Mouse (Mus musculus) midbrain, embryonic 14.5 days (tissue): ENCODE data around the gene Egflam. TPM values are rescaled to one million over a fixed set of nuclear protein-coding genes. Genes with fewer than 3 reads are reported as not detected.

Experiments used
- ATAC-seq: fragments of 200-750 bp; cut with Nextera tagmentation; 2 replicates; pipeline ENCODE4 v1.8.0; 2017; ENCODE audit warnings: moderate number of reproducible peaks, moderate library complexity; ENCODE audit not compliant: low FRiP score, low TSS enrichment
- DNase-seq: peaks from one replicate; pipeline ENCODE4 v3.0.0-alpha.2; 2015
- H3K27ac ChIP-seq: fragments of 300-500 bp; sonication (generic); replicated peaks from 2 replicates; pipeline ENCODE4 v1.5.1; 2014; ENCODE audit warnings: mild to moderate bottlenecking, low read depth, low read length, moderate library complexity
- H3K27me3 ChIP-seq: fragments of 300-500 bp; sonication (generic); 2 replicates; pipeline ENCODE4 v1.6.1; 2014; ENCODE audit warnings: low read length, control low read depth, mixed read lengths; ENCODE audit not compliant: control insufficient read depth, insufficient read depth
- H3K36me3 ChIP-seq: fragments of 300-500 bp; sonication (generic); 2 replicates; pipeline ENCODE4 v1.6.1; 2014; ENCODE audit warnings: low read length, control low read depth; ENCODE audit not compliant: control insufficient read depth, insufficient read depth
- H3K4me1 ChIP-seq: fragments of 300-500 bp; sonication (generic); 2 replicates; pipeline ENCODE4 v1.6.1; 2014; ENCODE audit warnings: mild to moderate bottlenecking, antibody characterized with exemption, low read length, control low read depth; ENCODE audit not compliant: control insufficient read depth, insufficient read depth
- H3K4me2 ChIP-seq: fragments of 300-500 bp; sonication (generic); 2 replicates; pipeline ENCODE4 v1.6.1; 2014; ENCODE audit warnings: mild to moderate bottlenecking, low read length, moderate library complexity
- H3K4me3 ChIP-seq: fragments of 300-500 bp; sonication (generic); replicated peaks from 2 replicates; pipeline ENCODE4 v1.5.1; 2014; ENCODE audit warnings: low read depth, low read length
- H3K9ac ChIP-seq: fragments of 300-500 bp; sonication (generic); replicated peaks from 2 replicates; pipeline ENCODE4 v1.6.1; 2014; ENCODE audit warnings: mild to moderate bottlenecking, low read length, moderate library complexity
- H3K9me3 ChIP-seq: fragments of 300-500 bp; sonication (generic); 2 replicates; pipeline ENCODE4 v1.6.1; 2016; ENCODE audit warnings: low read length, control low read depth, mixed read lengths; ENCODE audit not compliant: control insufficient read depth
- WGBS: fragments of 180-500 bp; shearing (Covaris S2); extraction: QIAGEN DNeasy Blood & Tissue Kit; methylation state at CpG from one replicate; pipeline ENCODE4 v1.1.7; 2014; 5-methylcytosine and 5-hydroxymethylcytosine counted together
- polyA plus RNA-seq: library from polyadenylated mRNA; unstranded; fragments of >200 nt; fragmentation: Nextera tagmentation; extraction: Ambion mirVana; gene quantifications from 2 replicates; pipeline ENCODE4 v1.2.1, GENCODE M21; 2014

The Egflam gene
- polyA plus RNA-seq, 1 experiment from 2014 or later = 8.4 TPM

DNA sequence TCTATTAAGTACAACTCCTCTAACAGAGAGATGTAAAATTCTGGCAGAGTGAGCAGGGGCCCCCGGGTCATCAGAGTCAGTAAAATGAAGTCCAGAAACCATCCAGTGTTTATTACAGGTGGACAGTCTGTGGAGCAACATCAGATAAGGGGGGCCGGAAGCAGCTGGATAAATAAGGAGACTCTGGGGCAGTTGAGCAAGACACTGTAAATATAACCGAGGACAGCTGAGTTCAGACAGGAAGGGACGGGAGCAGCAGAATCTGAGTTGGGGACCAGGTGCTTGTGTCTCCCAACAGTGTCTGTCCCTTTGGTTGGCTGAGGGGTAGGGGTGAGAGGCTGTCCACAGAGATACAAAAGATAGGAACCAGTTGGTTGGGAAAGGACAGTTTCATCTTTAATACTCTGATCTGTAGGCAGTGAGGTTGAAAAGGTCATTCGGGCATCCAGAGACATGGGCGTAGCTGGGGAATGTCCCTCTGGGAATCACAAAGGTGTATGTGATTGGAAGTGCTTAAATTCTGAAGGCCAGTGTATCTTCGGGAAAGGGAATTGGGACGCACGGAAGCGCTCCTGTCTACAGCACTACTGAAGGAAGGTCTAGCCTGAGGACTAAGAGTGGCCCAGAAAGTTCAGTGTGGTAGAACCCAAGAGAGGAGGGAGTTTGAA, 230.8 kb downstream of the Egflam start:
- H3K4me2 ChIP-seq = no peak overlapping the region
- H3K4me3 ChIP-seq = no peak overlapping the region
- no peaks in the 10 kb centered on the region for H3K4me1 ChIP-seq
- H3K27ac ChIP-seq = no peak overlapping the region
- DNase-seq (no peak), ATAC-seq (no peak)
- no peaks in the 10 kb centered on the region for H3K36me3 ChIP-seq
- WGBS = 93% methylated on average over 10 of the region's 10 CpGs
- H3K9ac ChIP-seq = no peak overlapping the region
- no peaks in the 10 kb centered on the region for H3K9me3 ChIP-seq
- no peaks in the 10 kb centered on the region for H3K27me3 ChIP-seq

DNA sequence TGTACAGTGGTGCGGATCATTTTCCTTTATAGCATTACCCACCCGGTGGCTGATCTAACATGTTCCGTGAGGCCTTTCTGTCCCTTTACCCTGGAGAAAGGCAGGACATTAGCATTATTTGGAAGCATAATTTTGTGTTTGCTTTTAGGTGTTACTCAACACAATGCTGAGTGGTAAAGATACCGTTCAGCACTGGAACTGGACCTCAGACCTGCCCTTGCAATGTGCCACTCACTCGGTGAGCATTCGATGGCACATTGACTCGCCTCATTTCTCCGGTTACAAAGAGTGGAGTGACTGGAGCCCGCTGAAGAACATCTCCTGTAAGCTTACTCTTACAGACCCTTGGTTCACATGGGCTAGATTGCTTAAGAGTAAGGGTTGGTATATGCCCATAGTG, 231.5 kb downstream of the Egflam start:
- H3K9ac ChIP-seq = no peak overlapping the region
- H3K36me3 ChIP-seq = no peaks in the 10 kb centered on the region
- no peak overlapping the region for H3K4me3 ChIP-seq
- 90% methylated on average over 9 of the region's 9 CpGs for WGBS
- no peak overlapping the region for H3K4me2 ChIP-seq
- no peak overlapping the region for H3K27ac ChIP-seq
- H3K9me3 ChIP-seq = no peaks in the 10 kb centered on the region
- no peaks in the 10 kb centered on the region for H3K27me3 ChIP-seq
- H3K4me1 ChIP-seq = no peaks in the 10 kb centered on the region
- ATAC-seq (no peak), DNase-seq (no peak)

DNA sequence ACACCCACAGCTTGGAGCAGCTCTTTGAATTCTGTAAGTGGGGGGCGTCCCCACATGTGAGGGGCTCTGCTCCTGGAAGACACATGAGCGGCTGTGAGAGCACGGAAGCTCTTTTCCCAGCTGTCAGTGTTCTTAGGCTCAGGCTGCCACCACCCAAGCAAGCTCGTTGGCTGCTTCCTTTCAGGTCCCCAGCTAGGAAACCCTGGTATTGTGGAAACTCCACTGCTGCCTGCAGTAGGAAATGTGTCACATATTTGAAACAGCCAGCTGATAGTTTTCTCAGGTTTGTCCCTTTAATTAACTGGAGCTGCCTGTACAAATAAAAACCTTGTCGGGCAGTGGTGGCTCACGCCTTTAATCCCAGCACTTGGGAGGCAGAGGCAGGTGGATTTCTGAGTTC, 234.3 kb downstream of the Egflam start:
- Histone ChIP-seq H3K9ac (no peak overlapping the region), H3K9me3 (no peaks in the 10 kb centered on the region), H3K4me3 (no peak overlapping the region), H3K4me2 (no peak overlapping the region), H3K36me3 (no peaks in the 10 kb centered on the region), H3K27ac (no peak overlapping the region), H3K27me3 (no peaks in the 10 kb centered on the region), H3K4me1 (no peaks in the 10 kb centered on the region)
- DNase-seq (no peak), ATAC-seq (no peak)
- 80% methylated on average over 6 of the region's 6 CpGs for WGBS

DNA sequence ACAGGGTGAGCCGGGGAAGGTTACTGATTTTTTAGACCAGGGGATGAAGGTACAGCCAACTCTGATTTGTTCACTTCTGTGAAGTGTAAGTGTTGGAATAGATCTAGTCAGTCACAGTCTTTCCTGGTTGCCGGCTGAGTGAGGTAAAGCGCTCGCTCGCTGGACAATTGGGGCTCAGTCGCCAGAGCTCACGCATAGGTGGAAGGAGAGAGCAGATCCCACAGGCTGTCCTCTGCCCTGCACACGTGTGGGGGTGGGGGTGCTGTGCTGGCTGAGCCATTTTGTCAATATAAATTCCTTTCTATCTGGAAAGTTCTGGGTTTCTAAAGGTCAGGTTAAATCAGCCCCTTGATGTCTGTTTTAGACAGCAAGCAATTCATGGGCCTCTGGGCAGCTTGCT, 237.9 kb downstream of the Egflam start:
- WGBS = 86% methylated on average over 8 of the region's 8 CpGs
- Histone ChIP-seq H3K4me1 (no peaks in the 10 kb centered on the region), H3K36me3 (no peaks in the 10 kb centered on the region; the same call in 1 of the 2 replicates), H3K9me3 (no peaks in the 10 kb centered on the region), H3K4me2 (no peak overlapping the region), H3K27me3 (no peaks in the 10 kb centered on the region), H3K9ac (no peak overlapping the region), H3K27ac (no peak overlapping the region), H3K4me3 (no peak overlapping the region)
- ATAC-seq (no peak), DNase-seq (no peak)

DNA sequence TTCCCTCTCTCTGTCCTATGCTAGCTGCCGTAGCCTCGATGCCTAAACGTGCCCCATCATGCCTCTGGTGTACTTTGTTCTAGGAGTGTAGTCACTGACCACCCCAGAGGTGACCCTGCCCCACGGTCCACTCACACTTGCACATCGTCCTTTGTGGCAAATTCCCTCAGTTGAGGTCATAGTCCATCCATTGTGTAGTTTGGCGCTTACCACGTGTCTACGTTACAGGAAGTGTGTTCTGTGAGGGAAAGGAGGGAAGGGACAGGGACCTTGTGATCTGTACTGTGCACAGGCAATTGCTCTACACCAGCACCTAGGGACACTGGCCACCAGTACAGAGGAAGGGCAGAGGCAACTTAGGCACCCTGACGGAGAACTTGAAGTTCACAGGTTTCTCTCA, 238.3 kb downstream of the Egflam start:
- Histone ChIP-seq H3K9ac (no peak overlapping the region), H3K9me3 (no peaks in the 10 kb centered on the region), H3K4me1 (no peaks in the 10 kb centered on the region), H3K36me3 (no peaks in the 10 kb centered on the region; the same call in 1 of the 2 replicates), H3K27ac (no peak overlapping the region), H3K4me2 (no peak overlapping the region), H3K4me3 (no peak overlapping the region), H3K27me3 (no peaks in the 10 kb centered on the region)
- WGBS = 93% methylated on average over 9 of the region's 9 CpGs
- no peak for ATAC-seq
- no peak for DNase-seq

DNA sequence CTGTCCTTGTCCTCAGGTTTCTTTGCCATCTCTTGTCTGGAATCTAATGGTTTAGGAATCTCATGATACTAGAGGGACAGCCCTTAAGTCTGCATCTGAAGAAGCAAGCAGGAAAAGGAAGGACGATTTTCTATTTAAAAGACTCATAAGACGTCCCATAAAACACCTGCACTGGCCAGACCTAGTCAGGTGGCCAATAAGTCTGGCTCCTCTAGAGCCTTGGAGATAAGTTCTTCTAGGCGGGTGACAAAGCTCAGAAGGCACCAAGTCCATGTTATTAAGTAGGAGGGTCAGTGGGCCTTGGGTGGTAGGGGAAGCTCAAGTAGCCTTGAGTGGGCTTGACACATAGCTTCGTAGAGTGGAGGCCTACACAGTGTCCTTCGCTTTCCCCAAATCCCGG, 240.5 kb downstream of the Egflam start:
- 95% methylated on average over 6 of the region's 6 CpGs for WGBS
- H3K27ac ChIP-seq = no peak overlapping the region
- no peak overlapping the region for H3K9ac ChIP-seq
- no peaks in the 10 kb centered on the region; the same call in 1 of the 2 replicates for H3K36me3 ChIP-seq
- H3K4me3 ChIP-seq = no peak overlapping the region
- H3K4me2 ChIP-seq = no peak overlapping the region
- H3K27me3 ChIP-seq = no peaks in the 10 kb centered on the region
- no peaks in the 10 kb centered on the region for H3K4me1 ChIP-seq
- H3K9me3 ChIP-seq = no peaks in the 10 kb centered on the region
- ATAC-seq (no peak), DNase-seq (no peak)
